Mouse (Mus musculus): ENCODE measurements around the gene Grin2c.

Grin2c gene

GRCm38 (mm10) chr11:115232889-115233288 lies 34.2 kb downstream of the Grin2c start:
- DNase-seq (ENCODE audit: low spot score), result no peak

DNA sequence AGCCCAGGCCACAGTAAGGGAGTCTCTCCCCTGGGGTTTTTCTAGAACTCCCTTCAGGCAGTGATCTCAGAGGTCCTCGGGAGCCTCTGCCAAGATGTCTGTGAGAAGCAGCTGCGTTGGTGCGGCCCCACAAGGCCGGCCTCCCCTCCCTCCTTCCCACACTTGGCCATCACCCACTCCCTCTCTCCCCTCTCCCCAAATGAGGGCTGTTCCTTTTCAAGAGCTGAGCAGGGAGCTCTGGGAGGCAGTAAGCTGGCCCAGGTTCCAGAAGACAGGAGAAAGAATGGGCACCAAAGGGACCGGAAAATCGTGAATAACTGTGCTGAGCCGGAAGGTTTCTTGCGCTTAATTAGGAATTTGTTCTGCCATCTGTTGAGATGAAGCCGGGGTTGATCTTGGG lies 35.1 kb downstream of the Grin2c start:
- DNase-seq (ENCODE audit: low spot score), result no peak

DNA sequence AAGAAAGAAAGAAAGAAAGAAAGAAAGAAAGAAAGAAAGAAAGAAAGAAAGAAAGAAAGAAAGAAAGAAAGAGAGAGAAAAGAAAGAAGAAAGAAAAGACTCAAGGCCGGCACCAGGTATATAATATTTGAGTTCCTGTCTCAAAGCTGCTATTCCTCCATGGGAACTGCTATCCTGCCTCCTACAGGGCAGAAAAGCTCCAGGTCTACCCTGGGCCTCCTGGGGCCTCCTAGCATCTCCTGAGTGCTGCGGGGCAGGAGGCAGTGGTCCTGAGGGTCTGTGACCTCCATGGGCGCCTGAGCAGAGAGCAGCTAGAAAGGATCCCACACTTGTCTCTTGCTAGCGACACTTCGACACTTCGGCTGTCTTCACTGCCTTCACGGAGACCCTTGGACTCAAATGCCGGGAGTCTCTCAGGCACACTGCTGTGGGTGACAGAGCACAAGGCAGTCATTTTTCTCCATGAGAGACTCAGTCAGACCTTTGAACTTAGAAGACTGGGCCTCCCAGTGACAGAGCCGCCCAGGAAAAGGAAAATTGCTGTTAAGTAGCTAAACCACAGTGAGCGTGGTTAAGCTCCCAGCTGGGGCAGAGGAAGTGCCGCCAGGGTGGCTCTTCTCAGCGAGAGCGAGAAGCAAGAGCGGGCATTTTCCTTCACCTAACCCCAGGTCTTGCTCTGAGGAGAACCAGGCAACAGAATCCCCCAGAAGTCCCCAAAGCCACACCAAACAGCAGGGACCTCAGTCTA lies 35.7 kb downstream of the Grin2c start:
- DNase-seq (ENCODE audit: low spot score), result no peak

DNA sequence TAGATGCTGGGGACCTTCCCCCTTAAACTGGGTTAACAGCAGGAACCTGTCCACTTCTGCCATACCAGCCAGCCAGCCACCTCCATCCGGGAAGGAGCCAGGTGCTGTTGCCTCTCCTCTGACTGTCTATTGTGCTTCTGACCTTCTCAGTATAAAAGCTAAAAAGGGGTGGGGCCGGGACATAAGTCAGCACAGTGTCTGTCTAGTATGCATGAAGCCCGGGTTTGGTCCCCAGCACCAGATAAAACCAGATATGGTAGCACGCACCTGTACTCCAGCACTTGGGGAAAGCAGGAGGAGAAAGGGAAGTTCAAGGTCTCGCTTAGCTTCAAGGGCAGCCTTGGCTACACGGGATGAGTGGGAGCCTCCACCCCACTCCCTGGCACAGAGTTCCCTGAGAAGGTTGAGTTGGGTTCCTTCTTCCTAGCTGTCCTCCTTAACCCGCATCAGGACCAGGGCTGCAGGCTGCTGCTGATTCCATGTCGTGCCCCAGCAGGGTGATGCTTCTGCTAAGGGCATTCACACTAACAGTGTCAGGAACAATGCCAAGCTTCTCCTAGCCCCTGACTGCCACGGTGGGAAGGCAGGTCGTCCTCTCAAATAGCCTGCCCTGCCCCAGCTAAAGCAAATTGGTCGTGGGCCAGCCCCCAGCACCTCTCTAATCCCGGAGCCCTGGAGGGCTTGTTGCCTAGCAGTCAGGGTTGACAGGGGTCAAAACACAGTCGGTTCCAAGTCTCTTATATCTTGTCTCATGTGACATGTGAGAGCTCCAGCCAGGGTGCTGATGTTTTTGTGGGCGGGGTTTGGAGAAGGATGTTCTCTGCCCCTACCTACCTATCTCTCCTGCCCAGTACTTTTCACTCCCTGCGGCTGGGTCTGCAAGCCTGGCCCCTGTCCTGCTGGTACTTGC lies 37.8 kb downstream of the Grin2c start:
- DNase-seq (ENCODE audit: low spot score), result no peak

DNA sequence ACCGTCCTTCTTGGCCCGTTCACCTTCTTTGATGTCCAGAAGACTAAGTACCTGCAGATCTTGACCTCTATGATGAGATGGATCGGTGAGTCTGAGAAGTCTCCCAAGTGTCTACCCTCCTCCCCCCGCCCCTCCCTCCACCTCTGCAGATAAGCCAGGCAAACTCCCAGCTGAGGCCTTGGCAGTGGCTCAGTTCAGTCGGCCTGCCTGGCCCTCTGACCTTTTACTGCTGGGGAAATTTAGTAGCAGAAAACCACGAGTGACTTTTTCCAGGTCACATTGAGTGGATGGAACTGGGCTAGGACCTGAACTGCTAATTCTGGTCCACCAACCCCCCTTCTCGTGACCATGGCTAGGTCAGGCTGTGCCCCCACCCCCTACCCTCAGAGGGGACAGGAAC lies 38.6 kb downstream of the Grin2c start:
- DNase-seq (ENCODE audit: low spot score), result no peak

- no peak for DNase-seq (ENCODE audit: low spot score)
Observed at GRCm38 (mm10) chr11:115227640-115228039, 39.4 kb downstream of the Grin2c start.

GRCm38 (mm10) chr11:115226811-115227491 lies 40.1 kb downstream of the Grin2c start:
- no peak for DNase-seq (ENCODE audit: low spot score)

GRCm38 (mm10) chr11:115225301-115225700 lies 41.7 kb downstream of the Grin2c start:
- DNase-seq (ENCODE audit: low spot score), result no peak

DNA sequence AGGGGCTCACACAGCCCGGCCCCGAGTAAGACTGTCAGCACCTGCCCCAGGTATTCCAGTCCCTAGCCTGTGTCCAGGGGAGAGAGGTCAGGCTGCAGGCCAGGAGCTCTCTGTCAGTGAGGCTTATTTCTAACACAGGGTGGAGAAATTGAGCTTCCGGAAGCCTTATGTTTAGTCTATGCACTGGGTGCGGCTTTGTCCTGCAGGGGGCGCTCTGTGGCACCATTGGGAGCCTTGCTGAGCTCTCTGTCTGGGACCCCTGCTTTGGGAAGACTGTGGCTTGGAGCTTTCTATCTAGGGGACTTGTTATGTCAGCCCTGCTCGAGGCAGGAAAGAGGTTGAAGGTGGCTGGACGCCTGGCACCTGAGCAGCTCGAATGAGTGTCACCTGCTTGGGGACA lies 42.2 kb downstream of the Grin2c start:
- peak; percentile 85 for DNase-seq (ENCODE audit: low spot score)

DNA sequence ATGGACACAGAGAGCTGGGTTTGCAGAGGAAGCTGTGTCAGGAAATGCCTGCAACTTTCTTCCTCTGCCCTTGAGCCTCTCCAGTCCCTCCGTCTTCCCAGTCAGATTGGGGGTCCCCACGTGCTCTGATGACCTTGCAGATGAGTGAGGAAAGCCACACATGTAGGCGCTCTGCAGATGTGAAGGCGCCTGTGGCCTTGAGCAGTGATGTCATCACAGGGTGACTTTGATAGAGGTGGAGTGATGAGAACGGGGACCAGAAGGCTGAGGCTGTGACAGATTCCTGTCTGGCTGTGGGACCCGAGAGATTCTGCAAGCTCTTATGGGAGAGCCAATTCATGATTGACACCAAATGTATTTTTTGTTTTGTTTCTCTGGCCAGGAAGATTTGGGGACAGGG lies 43.2 kb downstream of the Grin2c start:
- DNase-seq (ENCODE audit: low spot score), result no peak

GRCm38 (mm10) chr11:115223451-115223850 lies 43.6 kb downstream of the Grin2c start:
- DNase-seq (ENCODE audit: low spot score), result no peak

- DNase-seq (ENCODE audit: low spot score), result no peak
Observed at GRCm38 (mm10) chr11:115222570-115222969, 44.5 kb downstream of the Grin2c start.

- no peak for DNase-seq (ENCODE audit: low spot score)
Observed at GRCm38 (mm10) chr11:115222077-115222476, 45.0 kb downstream of the Grin2c start.

DNA sequence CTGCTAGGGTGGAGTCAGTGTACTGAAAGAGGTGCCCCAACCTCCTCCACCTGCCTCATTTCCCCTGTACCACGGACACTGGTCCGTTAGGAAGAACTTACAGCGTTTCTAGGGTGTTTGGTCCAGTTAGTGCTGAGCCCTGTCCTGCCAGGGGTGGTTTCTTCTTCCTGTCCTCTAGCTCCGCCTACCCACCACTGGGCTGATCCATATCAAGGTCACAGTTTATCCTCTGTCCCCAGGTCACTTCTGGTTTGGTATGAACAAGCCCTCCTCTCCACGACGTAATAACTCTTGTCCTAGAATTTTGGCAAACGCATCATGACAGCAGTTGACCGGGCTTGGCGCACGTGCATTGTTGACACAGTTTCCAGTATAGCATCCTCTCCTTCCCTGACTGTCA lies 47.4 kb downstream of the Grin2c start:
- no peak for DNase-seq (ENCODE audit: low spot score)

DNA sequence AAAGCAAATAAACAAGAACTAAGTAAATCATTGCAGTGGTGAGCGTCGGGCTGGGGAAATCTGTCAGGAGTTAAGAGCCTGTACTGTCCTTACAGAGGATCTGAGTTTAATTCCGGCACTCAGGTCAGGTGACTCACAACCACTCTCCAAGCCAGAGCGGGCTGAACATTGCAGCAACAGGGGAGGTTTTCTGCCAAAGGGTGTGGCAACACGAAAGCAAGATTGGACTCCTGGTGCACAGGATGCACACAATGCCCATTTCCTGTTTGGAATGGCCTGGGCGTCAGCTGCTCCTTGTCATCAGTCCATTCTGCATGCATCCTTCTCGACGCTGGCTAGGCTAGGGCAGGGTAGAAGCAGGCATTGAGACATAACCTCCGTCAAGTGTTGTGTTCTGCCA lies 47.8 kb downstream of the Grin2c start:
- DNase-seq (ENCODE audit: low spot score), result no peak

DNA sequence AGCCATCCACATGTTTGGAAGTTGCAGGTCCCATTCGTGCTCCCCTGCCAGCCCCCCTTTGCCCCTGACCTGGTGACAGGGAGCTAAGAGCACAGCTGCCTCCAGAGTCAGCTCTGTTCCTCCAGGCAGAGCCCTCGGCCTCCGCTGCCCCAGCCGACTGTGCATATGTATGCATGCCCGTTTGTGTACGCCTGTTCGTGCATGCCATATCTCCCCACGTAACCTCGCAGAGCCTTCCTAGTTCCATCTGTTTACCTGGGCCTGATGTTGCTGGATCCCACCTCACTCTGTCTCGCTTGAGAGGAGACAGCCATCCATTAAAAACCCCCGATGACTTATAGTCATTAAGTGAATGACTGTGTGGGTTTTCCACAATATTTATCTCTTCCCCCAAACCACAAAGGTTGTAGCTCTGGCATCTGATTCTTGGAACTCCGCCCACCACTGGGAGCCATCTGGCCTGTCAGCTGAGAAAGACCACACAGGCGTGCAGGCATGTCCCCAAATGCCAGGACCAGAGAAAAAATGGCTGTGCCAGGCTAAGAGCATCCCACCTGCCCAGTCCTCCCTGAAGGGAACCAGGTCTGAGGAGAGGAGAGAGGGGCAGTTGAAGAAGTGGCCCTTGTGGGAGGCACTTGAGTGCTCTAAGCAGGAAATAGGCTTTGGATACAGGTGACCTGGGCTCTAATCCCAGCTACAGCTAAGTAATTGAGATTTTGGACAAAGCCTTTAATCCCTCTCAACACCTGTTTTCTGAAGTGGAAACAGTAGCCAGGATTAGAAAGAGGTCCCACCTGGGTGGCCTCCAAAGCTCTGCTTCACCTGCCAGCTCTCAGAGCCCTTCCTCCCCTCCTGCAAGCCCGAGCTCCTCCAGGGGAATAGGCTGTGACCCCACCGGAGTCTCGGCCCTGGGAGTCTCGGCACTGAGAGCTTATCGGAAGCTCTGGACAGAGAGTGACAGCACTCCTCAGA lies 49.3 kb downstream of the Grin2c start:
- DNase-seq (ENCODE audit: low spot score), result no peak

DNA sequence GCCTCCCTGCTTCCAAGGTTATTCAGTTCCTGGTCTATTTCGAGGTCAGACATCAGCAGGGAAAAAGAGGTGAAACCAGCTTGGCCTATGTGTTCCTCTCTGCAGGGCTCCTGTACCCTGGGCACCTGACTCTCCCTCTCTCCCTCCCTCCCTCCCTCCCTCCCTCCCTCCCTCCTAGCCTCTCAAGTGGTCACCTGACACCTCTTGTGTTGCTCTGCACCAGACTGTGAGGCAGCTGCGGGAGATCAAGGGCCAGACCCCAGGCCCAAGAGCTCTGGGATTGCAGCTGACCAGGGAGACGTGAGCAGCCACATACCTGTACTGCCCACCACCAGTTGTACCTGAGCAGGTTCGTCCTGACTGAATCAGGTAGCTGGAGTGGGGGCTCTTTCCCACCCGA lies 51.9 kb downstream of the Grin2c start:
- no peak for DNase-seq (ENCODE audit: low spot score)

DNA sequence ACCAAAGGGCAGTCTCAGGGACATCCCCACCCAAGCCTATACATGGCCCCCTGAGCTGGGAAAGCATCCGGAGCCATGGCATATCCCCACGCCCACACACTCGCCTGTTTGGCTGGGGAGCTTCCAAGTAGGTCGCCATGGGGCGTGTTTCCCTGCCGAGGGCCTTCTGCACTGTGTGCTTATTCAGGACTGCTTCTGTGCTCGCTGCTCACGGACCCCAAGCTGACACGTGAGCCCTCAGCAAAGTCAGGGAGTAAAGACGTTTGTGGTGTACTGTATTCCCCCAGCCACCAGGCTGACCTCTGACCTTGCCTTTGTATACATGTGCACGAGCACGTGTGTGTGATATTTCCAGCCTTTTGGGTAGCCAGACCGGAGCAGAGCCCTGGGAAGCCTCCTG lies 54.9 kb downstream of the Grin2c start:
- no peak for DNase-seq (ENCODE audit: low spot score)

GRCm38 (mm10) chr11:115209958-115210357 lies 57.1 kb downstream of the Grin2c start:
- no peak for DNase-seq (ENCODE audit: low spot score)

- no peak for DNase-seq (ENCODE audit: low spot score)
Observed at GRCm38 (mm10) chr11:115208776-115209732, 58.0 kb downstream of the Grin2c start.
